Mouse (Mus musculus): Measurements from ENCODE around the gene Camta1.

Camta1 gene

DNA sequence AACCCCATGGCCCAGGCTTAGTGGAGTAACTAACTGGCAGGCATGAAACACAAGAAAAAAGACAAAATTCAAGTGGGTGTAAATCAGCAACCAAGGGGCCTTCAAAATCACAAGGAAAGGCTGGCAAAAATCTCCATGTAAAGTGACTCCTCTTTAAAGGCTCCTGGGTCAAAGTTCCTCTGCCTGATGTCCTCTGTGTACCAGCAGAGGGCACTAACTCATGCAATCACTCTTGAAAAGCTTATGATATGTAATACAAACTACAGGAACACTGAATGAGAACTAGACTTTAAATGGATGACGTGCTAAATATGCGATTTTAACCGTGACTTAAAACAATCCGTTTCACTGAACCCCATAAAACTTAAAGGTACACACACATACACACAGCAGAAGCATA is 83.2 kb downstream of the Camta1 start:
- DNase-seq = no peak

DNA sequence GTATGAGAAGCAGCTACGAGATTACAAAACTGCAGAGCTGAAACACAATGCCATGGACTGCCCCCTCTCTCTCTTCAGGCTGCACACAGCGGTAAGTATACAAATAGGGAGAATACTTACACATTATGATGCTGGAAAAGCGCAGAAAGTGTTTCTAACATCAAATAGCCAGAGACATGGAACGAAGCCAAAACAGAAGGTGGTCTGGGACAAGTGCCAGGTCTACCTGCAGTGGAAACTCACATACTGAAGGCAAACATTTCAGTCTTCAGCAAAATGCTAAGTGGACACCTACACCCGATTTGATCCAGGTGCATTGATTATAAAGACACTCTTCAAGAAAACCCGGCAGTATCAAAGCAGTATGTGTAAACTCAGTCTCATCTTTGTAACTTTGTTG is 84.2 kb downstream of the Camta1 start:
- no peak for DNase-seq

DNA sequence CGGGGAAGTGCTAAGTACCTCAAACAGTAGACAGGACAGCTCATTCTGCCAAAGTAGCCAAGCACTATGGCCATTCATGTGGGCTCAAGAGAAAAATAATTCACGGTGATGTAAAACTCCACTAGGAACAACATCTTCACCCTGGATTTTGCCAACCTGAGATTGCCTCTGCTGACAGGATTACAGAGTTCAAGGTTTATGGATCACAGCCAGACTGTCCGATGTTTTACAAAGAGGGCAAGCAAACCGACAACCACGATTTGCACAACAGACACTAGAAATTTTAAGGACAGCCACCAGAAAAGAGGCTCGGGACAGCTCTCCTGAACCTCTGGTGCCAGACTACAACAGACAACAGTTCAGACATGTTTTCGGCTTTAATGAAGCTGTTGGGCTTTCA is 86.2 kb downstream of the Camta1 start:
- DNase-seq = no peak

DNA sequence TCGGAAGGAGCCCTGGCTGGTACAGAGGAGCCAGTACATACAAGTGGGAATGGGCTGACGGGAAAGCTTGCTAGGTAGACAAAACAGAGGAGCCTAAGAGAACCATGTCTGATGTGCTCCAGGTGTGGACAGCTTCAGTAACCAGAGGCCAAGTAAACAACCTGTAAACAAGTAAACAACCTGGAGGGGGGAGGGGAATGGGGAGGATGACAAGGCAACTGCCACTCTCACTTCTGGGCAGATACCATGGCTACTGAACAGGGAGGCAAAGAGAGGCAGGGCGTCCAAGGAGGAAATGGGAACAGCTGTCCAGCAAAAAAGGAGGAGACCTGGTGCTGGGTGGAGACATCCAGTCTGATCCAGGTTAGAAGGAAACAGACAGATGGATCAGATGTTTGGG is 88.0 kb downstream of the Camta1 start:
- no peak for DNase-seq

DNA sequence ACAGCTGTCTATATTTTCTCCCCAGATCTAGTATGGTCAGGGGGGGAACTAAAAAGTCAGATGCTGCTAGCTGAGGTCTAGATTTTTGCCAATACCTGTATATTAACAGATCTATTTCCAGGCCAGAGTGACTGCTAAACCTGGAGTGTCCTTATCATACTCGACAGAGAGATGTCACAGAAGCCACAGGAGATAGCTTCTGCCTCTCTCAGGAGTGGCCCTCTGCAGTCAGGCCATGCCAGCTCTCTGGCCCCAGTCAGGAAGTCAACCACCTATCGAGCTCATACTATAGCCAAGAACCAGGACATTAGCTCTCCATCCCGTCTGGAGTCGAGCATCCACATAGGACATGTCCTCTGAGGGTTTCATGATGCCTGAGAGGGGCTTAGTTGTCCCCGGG is 88.7 kb downstream of the Camta1 start:
- DNase-seq = no peak

DNA sequence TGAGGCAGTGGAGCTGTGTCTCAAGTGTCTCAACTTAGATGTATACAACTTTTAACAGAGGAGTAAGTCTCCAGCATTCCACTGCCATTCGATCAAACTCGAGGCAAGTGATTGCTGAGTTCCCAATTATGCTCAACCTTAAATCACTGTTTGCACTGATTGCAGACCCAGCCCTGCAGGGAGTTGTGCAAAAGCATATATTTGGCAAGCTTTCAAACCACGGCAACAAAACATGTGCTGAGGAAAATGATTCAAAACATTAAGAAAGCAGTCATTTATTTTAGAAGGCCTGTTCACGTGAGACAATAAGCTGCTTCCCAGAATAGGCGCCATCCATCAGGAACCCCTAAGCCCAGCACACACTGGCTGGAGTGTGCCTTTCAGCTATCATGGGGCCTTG is 91.0 kb downstream of the Camta1 start:
- no peak for DNase-seq

DNA sequence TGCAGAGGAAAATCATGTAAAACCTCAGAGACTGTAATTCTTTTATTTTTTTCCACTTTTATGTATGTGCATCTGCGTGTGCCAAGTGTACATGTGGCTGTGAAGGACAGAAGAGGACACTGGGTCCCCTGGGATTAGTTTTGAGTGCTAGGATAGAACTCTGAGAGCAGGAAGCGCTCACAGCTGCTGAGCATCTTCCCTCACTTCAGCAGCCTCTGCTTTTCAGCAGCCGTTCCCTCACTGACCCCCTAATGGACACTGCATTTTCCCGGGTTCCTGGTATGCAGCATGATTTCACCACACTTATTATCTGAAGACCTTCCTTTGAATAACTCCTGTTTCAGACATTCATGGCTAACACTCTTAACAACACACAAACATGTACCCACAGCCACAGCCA is 93.9 kb downstream of the Camta1 start:
- DNase-seq = no peak

DNA sequence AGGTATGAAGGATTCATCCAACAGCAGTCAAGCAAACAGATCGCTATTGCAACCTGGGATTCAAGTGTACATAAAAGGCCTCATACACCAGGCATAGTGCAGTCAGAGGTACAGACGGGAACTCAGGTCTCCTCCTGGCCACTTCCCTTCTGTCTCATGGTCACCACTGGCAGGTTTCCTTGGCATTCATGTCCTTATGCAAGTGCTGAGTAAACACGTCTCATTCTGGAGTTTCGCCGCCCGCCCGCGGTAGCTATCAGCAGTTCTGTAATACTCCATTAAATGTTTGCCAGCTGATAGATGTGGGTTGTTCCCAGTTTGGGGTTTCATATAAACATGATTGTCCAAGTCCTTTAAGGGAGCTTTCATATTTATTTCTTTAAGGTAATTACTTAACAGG is 94.3 kb downstream of the Camta1 start:
- DNase-seq = no peak

DNA sequence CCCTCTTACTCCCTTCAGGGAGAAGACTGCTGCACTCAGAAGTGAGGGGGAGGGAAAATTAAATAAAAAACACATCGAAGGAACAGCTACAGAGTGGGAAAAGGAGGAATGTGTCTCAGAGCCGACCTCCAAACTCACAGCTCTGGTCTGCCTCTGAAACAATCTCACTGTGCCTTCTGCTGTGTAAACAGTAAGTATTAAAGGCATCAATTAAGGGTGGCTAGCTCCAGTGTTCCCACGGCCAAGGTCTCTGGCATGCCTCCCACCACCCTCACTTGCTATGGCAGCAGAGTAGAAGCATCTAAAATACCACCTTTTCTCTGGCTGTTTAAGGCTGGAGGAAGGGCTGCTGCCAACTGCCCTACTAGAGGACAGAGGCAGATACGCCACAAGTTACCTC is 96.3 kb downstream of the Camta1 start:
- DNase-seq = peak; percentile 32

DNA sequence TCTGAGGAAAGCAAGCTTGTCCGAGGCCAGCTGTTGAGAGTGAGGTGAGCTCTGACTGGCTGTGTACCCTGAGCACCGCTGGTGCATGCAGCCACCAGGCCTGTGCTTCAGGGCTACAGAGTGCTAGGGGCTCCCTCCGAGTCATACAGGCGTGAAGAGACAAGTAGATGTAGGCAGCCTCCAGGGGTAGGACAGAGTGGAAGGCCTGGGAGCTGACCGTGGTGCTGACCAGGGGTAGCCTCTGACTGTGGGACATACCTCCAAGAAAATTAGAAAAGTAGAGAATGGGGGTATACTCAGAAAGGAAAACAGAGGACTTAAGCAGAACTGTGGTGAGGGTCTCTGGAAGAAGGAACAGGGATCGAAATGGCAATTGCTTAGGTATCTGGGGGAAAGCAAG is 97.7 kb downstream of the Camta1 start:
- DNase-seq = no peak

DNA sequence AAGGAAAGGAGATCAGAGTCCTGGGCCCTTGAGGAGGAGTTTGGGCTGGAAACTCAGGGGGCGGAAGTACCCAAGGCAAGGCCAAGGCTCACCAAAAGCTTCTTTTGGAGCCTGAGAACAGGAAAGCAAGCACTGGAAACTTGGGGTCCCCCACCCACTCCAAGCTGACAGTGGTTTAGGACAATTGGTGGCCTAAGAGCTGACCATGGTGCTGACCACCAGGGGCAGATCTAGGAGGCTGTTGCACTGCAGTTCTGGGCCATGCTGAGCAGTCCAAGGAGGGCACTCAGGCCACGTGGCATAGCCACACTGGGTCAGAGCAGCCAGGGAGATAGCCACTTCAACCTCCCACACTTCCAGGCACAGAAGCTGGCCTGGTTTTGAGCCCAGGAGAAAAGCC is 102.6 kb downstream of the Camta1 start:
- no peak for DNase-seq

DNA sequence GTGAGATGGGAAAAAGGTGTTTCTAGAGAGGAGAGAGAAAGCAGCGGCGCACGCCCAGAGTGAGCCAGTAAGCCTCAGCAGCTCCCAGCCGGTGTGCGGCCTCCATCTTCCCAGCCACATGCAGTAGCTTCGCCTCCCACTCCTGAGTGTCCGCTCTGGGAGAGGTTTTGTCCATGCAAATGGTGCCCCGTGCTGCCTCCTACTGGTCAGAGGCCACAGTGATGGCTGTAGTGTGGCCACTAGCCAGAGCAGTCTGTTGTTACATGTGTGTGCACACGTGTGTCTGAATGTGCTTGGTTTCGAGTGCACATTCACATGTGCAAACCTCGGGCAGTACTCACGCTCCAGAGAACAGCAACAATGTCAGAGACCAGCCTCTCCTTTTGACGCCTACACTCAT is 103.3 kb downstream of the Camta1 start:
- DNase-seq = no peak

DNA sequence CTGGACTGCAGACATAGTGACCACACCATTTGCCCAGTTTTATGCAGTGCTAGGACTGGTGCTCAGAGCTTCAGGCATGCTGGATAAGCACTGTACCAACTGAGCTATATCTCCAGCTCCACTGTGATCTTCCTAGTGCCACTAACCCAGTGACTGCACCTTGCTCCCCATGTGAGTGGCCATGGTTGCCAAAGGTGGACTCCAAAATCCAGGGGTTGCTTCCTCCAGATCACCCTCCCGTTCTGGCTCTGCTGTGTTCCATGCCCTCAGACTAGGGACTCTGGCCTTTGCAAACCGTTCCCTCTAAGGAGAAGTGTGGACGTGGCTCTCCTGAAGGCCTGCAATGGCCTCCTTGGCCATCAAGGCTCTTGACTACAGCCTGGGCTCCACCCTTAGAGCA is 104.4 kb downstream of the Camta1 start:
- DNase-seq = no peak

DNA sequence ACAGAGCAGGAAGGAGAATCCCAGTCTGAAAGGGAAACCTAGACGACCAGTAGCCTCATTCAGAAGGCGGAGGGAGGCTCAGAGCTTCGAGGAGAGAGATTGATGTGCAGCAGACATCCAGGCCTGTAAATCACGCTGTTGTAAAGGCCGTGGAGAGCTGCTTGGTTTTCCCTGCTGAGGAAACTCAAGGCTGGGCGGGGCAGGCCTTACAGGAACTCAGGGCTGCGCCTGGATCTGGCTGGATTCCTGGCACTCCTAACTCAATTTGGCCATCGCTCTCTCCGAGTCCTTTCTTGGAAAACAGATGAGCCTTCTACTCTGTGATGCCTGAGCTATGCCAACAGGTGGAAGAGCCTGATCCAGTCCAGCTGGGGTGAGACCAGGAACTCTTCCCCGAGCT is 105.3 kb downstream of the Camta1 start:
- no peak for DNase-seq

DNA sequence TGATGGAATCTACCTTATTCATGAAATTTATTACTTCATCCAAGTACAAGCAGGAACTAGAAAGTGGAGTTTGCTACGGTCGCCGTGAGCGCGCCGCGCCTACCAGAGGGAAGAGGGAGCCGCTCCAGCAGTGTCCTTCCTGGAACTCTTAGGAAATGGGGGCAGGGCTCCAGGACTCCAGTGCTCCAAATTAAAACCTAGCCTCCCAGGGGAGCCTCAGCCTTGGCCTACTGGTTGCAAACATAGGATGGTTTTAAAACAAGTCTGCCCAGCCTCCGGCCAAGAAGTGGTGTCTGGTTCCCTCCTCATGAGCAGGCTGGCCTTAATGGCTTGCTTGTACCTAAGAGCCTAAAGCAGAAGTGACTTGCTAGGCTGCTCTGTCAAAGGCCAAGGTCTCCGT is 108.4 kb downstream of the Camta1 start:
- no peak for DNase-seq

DNA sequence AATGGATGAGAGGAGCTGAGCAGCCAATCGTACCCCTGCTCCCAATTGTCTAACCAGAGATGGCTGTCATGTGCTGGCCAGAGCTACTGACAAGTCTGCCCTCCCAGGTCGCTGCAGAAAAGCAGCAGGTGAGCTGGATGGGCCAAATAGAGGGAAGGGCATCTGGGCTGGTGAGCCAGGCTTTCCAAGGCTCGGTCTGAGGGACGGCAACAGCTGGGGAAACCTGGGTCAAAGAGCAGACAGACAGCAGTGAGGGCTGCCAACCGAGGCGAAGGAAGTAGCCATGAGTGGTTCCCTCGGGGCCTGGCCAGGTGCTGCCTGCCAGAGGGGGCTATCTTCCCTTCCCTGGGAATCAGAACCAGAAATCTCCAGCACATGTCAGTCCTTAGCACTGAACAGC is 109.1 kb downstream of the Camta1 start:
- no peak for DNase-seq

DNA sequence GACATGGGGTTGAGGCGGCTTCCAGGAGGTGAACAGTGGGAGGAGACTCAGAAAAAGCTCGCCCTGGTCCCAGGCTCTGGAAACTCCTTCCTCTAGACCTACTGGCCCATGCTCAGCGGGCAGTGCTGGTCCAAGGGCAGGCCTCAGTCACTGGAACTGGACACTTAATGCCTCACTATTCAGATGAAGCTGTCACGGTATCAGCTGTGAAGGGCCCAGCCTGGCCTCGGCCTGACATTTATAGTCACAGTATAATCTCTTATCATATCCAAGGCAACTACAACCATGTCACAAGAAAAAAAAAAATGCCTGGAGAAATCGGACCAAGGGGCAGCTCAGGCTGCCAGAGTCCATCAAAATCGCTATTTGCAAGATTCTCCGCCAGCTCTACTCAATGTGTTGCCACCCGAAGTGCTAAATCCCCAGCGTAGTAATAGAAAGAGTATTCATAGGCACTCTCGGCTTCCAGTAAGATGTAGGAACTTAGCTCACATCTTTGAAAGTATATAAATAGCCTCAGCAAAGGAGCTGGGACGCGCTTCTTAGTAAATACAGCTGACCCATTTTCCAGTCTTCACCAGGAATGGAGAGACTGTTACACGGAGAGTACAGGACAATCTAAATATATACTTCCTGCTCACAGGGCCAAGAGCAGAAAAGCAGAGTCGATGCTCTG is 110.3 kb downstream of the Camta1 start:
- DNase-seq = no peak

DNA sequence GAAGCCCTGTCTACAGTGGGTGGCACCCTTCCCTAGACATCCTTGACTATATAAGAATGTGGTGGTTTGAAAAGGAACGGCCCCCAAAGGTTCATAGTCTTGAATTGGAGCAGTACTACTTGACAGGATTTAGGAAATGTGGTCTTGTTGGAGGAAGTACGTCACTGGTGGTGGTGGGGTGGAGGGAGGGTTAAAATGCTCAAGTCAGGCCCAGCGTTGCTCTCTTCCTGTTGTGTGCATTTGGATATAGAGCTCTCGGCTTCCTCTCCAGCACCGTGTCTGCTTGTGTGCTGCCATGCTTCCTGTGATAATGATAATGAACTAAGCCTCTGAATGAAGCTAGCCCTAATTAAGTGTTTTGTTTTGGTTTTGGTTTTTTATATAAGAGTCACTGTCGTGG is 114.0 kb downstream of the Camta1 start:
- DNase-seq = no peak

DNA sequence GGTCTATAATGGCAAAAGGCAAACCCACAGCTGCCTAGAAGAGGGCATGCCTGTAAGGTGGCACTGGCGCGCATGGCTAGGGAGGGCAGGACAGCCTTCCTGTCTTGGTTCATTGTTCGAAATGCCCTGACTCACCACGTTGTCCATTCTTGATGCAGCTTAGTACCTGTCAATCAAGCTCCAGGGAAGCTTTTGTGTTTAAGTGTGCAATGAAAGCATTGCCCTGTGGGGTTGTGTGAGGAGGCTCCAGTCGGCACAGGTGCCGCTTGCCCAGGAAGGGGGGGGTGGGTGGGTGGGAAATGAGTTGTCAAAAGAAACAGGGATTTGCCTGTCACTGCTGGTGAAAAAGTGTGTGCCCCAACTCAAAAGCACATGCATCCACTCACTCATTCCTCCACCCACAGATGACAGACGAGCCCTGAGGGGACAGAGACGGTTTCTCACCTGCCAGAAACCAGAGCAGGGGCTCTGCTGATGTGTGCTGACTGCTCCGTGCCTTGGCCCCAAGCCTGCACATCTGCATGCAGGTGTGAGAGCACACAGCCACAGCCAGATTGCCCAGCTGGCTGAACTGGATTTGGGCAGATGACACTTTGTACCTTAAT is 115.6 kb downstream of the Camta1 start:
- DNase-seq = no peak

DNA sequence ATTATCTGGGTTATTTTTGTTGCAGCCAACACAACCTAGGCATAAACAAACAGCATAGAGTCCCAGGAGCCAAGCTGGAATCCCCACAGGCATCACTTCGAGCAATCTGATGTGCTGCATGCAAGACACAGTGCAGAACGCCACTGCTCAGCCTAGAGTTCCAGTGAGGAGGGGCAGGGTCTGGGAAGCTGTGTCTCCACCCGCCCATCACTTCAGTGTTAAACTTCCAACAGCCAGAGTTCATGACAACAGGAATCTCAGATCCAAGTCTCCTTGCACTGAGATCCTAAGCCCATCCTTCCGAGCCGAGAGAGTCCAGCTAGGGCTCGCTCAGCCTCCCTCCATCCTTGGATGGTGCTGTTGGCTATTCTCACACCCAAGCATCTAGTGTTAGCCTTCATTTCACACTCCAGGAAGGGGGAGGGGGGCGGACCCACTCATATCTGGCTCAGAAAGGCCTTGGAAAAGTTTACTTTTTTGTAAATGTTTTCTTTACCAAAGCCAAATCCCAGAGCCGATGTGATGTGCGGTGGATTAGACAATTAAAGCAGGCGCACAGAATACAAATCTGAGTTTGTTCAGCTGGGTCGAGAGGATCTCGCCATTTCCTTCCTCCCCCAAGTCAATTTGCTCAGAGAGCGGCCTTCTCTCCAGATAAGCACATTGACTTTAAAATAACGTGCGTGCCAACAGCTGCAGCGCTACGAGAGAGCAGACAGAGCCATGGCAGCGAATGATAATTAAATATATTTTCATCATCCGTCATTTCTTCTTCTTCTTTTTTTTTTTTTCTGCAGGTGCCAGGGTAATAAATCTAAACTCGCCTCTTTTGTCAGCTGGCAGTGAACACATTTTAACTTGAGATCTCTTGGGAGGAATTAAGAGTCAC is 120.2 kb downstream of the Camta1 start:
- DNase-seq = no peak

DNA sequence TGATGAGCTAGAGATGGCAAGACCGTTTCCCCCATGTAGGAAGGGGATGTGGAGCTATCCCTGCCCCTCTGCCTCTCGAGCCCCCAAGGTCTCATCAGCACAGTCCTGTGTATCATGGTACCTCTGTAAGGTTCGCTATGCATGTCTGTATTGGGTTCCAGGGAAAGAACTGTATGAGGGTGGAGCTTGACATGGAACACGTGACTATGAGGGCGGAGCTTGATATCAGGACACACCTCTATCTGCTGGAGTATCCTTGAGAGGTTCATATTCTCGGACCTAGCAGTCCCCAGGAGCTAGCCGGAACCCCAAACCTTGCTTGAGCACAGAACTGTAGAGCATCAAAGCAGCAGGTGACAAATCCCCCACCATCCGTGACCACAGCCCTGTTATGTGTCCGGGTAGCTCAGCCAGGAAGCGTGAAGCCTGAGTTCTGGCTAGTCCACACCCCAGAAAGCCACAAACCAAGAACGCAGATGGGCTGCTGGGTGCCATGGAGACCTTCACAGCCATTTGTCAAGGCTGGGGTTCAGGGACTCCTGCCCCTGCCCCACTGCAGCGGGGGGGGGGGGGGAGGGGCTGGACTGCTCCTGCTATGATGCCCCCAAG is 122.2 kb downstream of the Camta1 start:
- no peak for DNase-seq

DNA sequence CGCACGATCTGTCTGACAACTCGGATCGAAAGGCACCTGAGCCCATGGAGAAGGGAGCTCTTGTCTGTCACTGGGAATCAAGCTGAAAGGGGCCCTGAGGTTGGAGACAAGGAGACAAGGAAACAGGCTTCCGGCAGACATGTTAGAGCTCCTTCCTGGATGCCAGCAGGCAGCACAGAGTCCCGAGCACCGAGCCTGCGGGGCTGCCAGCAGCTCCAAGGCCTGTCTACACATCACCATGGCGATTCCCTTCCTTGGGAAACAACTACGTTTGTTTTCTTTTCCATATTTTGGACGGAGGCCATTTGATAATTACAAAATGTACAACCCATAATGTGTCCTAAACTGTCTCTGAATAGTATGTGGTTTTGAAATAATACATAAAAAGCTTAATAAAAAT is 122.8 kb downstream of the Camta1 start:
- DNase-seq = no peak

DNA sequence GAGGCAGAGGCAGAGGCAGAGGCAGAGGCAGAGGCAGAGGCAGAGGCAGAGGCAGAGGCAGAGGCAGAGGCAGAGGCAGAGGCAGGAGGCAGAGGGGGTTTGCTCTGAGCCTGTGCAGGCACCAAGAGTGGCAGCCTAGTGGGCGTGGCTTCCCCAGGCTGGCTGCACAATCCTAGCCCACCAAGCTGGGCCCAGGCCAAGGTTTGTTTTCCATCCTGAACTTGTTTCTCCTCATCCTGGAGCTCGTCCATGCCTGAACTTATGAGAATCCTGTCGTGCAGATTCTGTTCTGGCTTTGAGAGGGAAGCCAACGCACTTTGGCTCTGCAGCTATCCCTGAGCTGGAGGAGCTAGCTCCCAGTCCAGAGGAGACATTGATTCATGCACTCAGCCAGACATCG is 123.4 kb downstream of the Camta1 start:
- DNase-seq = no peak

DNA sequence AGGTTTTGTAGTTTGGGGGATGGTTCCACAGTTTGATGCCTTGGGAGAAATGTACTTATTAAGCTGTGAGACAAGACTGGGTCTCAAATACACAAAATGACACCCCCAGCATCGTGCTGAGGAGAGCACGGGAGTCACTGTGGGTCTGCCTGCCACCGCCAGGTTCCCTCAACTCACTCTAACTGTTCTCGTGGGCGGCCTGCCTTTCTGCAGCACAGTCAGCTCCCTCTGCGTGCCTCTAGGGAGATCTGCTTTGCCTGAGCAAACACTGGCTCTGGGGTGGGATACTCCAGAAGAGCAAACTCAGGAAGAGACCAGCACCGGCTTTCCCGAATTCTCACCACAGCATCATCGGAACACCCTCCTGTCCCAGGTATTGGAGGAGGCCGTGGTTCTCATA is 129.0 kb downstream of the Camta1 start:
- peak; percentile 62 for DNase-seq
